Mouse (Mus musculus) brown adipose tissue, adult 24 weeks (tissue): ENCODE results near the gene Olfr836. TPM values are rescaled to one million over a fixed set of nuclear protein-coding genes. Genes with fewer than 3 reads are reported as not detected.
"Not testable (repeated sequence)": the region's sequence is repeated elsewhere in the genome, so short reads cannot be mapped to it uniquely, and the experiment has no call there.

ENCODE experiments used
- H3K27ac ChIP-seq: fragments of 200-500 bp; replicated peaks from 2 replicates; pipeline ENCODE4 v1.5.1; 2012; ENCODE audit warnings: low read depth, mild to moderate bottlenecking, low read length
- H3K4me1 ChIP-seq: fragments of 200-500 bp; 2 replicates; pipeline ENCODE4 v1.6.1; 2012; ENCODE audit warnings: low read length, mixed read lengths; ENCODE audit not compliant: control insufficient read depth, insufficient read depth, insufficient read length
- H3K4me3 ChIP-seq: fragments of 200-500 bp; 2 replicates; pipeline ENCODE4 v1.5.1; 2012; ENCODE audit warnings: low read depth, mild to moderate bottlenecking, low read length, moderate library complexity; ENCODE audit not compliant: insufficient read depth
- polyA plus RNA-seq: library from polyadenylated mRNA; stranded (reverse); fragments of >200 nt; gene quantifications from 2 replicates; pipeline ENCODE4 v1.2.4, GENCODE M21; 2012; ENCODE audit not compliant: missing spikeins, insufficient read depth, insufficient read length

Gene Olfr836
- not detected in 2 replicates for polyA plus RNA-seq

- H3K27ac ChIP-seq, result no peak within 1 kb of the TSS
- no peak within 1 kb of the TSS for H3K4me3 ChIP-seq
- H3K4me1 ChIP-seq, result no peaks in the 10 kb centered on the region
Measured at GRCm38 (mm10) chr9:19120082-19120481, at the start of gene Olfr836. Gene Olfr836 (plus strand): TSS chr9:19120382.

GRCm38 (mm10) chr9:19084986-19085385 is 35.2 kb upstream of the Olfr836 start:
- no peak overlapping the region for H3K4me3 ChIP-seq
- H3K4me1 ChIP-seq, result no peaks in the 10 kb centered on the region
- no peak overlapping the region for H3K27ac ChIP-seq

- not testable (repeated sequence) for H3K27ac ChIP-seq, H3K4me3 ChIP-seq, H3K4me1 ChIP-seq
Measured at GRCm38 (mm10) chr9:19092889-19093753, 27.1 kb upstream of the Olfr836 start.

- Histone ChIP-seq H3K4me1 (no peaks in the 10 kb centered on the region), H3K4me3 (no peak overlapping the region), H3K27ac (no peak overlapping the region)
Measured at GRCm38 (mm10) chr9:19097286-19097685, 22.9 kb upstream of the Olfr836 start.

- Histone ChIP-seq H3K4me3 (no peak within 1 kb of the TSS), H3K27ac (no peak within 1 kb of the TSS), H3K4me1 (no peaks in the 10 kb centered on the region)
Measured at GRCm38 (mm10) chr9:19136017-19136416, 15.8 kb downstream of the Olfr836 start, which contains the start of gene Olfr837. Gene Olfr837 (plus strand): TSS chr9:19136317.

Other genes with a start within 250 kb of the Olfr836 start
- gene Olfr830, start 245.7 kb upstream of the Olfr836 start, polyA plus RNA-seq, result not detected in 2 replicates
- gene Olfr832, start 183.3 kb upstream of the Olfr836 start, polyA plus RNA-seq, result not detected in 2 replicates
- not detected in 2 replicates for gene Olfr834, start 132.4 kb upstream of the Olfr836 start, polyA plus RNA-seq
- gene Olfr835, start 87.6 kb upstream of the Olfr836 start, polyA plus RNA-seq, result not detected in 2 replicates
- not detected in 2 replicates for gene Olfr837, start 15.9 kb downstream of the Olfr836 start, polyA plus RNA-seq
- not detected in 2 replicates for gene Olfr839-ps1, start 56.9 kb downstream of the Olfr836 start, polyA plus RNA-seq
- not detected in 2 replicates for gene Olfr843, start 131.6 kb downstream of the Olfr836 start, polyA plus RNA-seq
- not detected in 2 replicates for gene Olfr844, start 196.0 kb downstream of the Olfr836 start, polyA plus RNA-seq
- not detected in 2 replicates for gene Olfr845, start 216.1 kb downstream of the Olfr836 start, polyA plus RNA-seq
- not detected in 2 replicates for gene Olfr846, start 243.6 kb downstream of the Olfr836 start, polyA plus RNA-seq